Mouse (Mus musculus): ENCODE results near the gene Eps15l1. TPM values are rescaled to one million over a fixed set of nuclear protein-coding genes. Genes with fewer than 3 reads are reported as not detected.

The Eps15l1 gene
- polyA plus RNA-seq, 2 experiments: 16.9 to 21.1 TPM

DNA sequence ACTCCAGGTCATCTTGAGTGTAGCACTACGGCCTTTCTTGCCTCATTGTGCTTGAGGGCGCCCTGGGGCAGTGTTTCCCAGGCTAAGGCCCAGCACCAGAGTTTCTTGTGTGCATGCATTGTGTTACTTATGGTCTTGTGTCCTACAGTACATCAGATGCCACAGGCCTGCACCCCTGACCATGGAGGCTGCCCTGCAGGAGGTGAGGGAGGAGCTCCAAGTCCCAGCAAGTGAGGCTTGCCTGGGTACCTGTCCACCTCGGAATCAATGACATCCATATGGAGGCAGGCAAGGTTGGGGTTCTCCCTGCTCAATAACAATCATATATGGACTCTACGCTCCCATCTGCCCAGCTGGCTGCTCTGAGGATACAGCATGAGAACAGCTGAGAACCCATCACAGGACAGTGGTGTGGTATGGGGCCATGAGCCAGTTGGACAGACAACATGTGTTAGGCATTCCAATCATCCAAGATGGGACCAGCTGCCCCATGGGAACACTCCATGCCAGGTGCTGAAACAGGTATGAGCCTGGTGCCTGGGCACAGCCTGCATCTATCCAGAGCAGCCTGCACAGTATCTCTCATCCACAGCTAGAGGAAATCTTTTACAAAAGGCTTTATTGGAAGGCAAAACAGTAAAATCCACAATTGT is 38.7 kb upstream of the Eps15l1 start:
- TF ChIP-seq CTCF (IDR thresholded peaks at IDR 0.05; ENCODE audit: low read depth) (no peak), EP300 (IDR thresholded peaks at IDR 0.05; ENCODE audit: low read depth) (no peak)
- H3K27me3 ChIP-seq (ENCODE audit: control insufficient read depth, insufficient read depth, low read length): no peaks in the 10 kb centered on the region
- DNase-seq (ENCODE audit: low read depth in 3 of 3, low spot score in 3 of 3) (no peak), ATAC-seq (ENCODE audit: insufficient read depth) (no peak)
- H3K9ac ChIP-seq (replicated peaks): no peak overlapping the region
- no peaks in the 10 kb centered on the region for H3K4me1 ChIP-seq (replicated peaks; ENCODE audit: control insufficient read depth in 2 of 2, insufficient read depth in 2 of 2, low read length in 1 of 2)
- peaks cover 58% of the 10 kb centered on the region for H3K36me3 ChIP-seq (replicated peaks; ENCODE audit: control insufficient read depth, insufficient read depth, low read depth)
- 79% methylated on average over 4 of the region's 4 CpGs for WGBS (ENCODE audit: insufficient replicate concordance)
- no peak overlapping the region for H3K4me2 ChIP-seq (ENCODE audit: low read depth)
- H3K9me3 ChIP-seq (ENCODE audit: control insufficient read depth, low read length): no peaks in the 10 kb centered on the region
- H3K27ac ChIP-seq: no peak overlapping the region
- no peak overlapping the region for H3K4me3 ChIP-seq (ENCODE audit: insufficient read depth in 1 of 2, low read depth in 2 of 2, low read length in 2 of 2)

DNA sequence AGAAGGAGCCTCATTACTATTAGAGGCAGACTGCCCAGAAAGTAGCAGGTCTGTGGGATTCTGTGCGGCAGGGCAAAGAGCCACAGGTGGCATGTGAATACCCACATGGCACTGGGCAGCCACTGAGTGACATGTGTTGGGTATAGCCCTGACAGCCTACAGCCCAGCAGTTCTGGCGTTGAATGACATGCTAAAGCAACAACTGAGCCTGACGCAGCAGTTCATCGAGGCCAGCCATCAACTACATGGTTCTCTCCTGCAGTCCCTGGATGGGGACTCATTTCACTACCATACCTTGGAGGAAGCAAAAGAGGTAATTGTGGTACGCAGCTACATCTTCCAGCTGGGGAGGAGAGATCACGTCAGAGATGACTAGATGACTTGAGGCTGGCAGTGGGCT is 37.2 kb upstream of the Eps15l1 start:
- no peaks in the 10 kb centered on the region for H3K9me3 ChIP-seq (ENCODE audit: control insufficient read depth, low read length)
- H3K36me3 ChIP-seq (replicated peaks; ENCODE audit: control insufficient read depth, insufficient read depth, low read depth): peaks cover 44% of the 10 kb centered on the region
- 75% methylated on average over 6 of the region's 6 CpGs for WGBS (ENCODE audit: insufficient replicate concordance)

GRCm38 (mm10) chr8:72457806-72458205 is 36.5 kb upstream of the Eps15l1 start:
- Histone ChIP-seq H3K9ac (replicated peaks) (no peak overlapping the region), H3K4me3 (ENCODE audit: insufficient read depth in 1 of 2, low read depth in 2 of 2, low read length in 2 of 2) (no peak overlapping the region), H3K4me2 (ENCODE audit: low read depth) (no peak overlapping the region), H3K4me1 (replicated peaks; ENCODE audit: control insufficient read depth in 2 of 2, insufficient read depth in 2 of 2, low read length in 1 of 2) (no peaks in the 10 kb centered on the region), H3K9me3 (ENCODE audit: control insufficient read depth, low read length) (no peaks in the 10 kb centered on the region), H3K27me3 (ENCODE audit: control insufficient read depth, insufficient read depth, low read length) (no peaks in the 10 kb centered on the region), H3K36me3 (replicated peaks; ENCODE audit: control insufficient read depth, insufficient read depth, low read depth) (peaks cover 37% of the 10 kb centered on the region), H3K27ac (no peak overlapping the region)
- 82% methylated on average over 3 of the region's 3 CpGs for WGBS (ENCODE audit: insufficient replicate concordance)
- ATAC-seq (ENCODE audit: insufficient read depth): no peak
- no peak for DNase-seq (ENCODE audit: low read depth in 3 of 3, low spot score in 3 of 3)
- TF ChIP-seq EP300 (IDR thresholded peaks at IDR 0.05; ENCODE audit: low read depth) (no peak), CTCF (IDR thresholded peaks at IDR 0.05; ENCODE audit: low read depth) (no peak)

More for the DNA sequence above, 37.2 kb upstream of the Eps15l1 start:
- no peak overlapping the region for H3K27ac ChIP-seq
- no peak overlapping the region for H3K4me2 ChIP-seq (ENCODE audit: low read depth)
- ATAC-seq (ENCODE audit: insufficient read depth) (no peak), DNase-seq (ENCODE audit: low read depth in 3 of 3, low spot score in 3 of 3) (no peak)
- H3K4me1 ChIP-seq (replicated peaks; ENCODE audit: control insufficient read depth in 2 of 2, insufficient read depth in 2 of 2, low read length in 1 of 2): no peaks in the 10 kb centered on the region
- TF ChIP-seq CTCF (IDR thresholded peaks at IDR 0.05; ENCODE audit: low read depth) (no peak), EP300 (IDR thresholded peaks at IDR 0.05; ENCODE audit: low read depth) (no peak)
- no peak overlapping the region for H3K9ac ChIP-seq (replicated peaks)
- H3K27me3 ChIP-seq (ENCODE audit: control insufficient read depth, insufficient read depth, low read length): no peaks in the 10 kb centered on the region
- no peak overlapping the region for H3K4me3 ChIP-seq (ENCODE audit: insufficient read depth in 1 of 2, low read depth in 2 of 2, low read length in 2 of 2)

- Histone ChIP-seq H3K36me3 (replicated peaks; ENCODE audit: control insufficient read depth, insufficient read depth, low read depth) (peaks cover 13% of the 10 kb centered on the region), H3K4me1 (replicated peaks; ENCODE audit: control insufficient read depth in 2 of 2, insufficient read depth in 2 of 2, low read length in 1 of 2) (peaks cover 0 to 6% of the 10 kb centered on the region in 2 experiments; a peak in 2 of 4 replicates), H3K27ac (no peak overlapping the region), H3K9ac (replicated peaks) (no peak overlapping the region), H3K27me3 (ENCODE audit: control insufficient read depth, insufficient read depth, low read length) (no peaks in the 10 kb centered on the region), H3K4me3 (ENCODE audit: insufficient read depth in 1 of 2, low read depth in 2 of 2, low read length in 2 of 2) (no peak overlapping the region), H3K4me2 (ENCODE audit: low read depth) (no peak overlapping the region), H3K9me3 (ENCODE audit: control insufficient read depth, low read length) (no peaks in the 10 kb centered on the region)
- ATAC-seq (ENCODE audit: insufficient read depth) (no peak), DNase-seq (ENCODE audit: low read depth in 3 of 3, low spot score in 3 of 3) (no peak)
- WGBS (ENCODE audit: insufficient replicate concordance): 77% methylated on average over 4 of the region's 4 CpGs
- TF ChIP-seq EP300 (IDR thresholded peaks at IDR 0.05; ENCODE audit: low read depth) (no peak), CTCF (IDR thresholded peaks at IDR 0.05; ENCODE audit: low read depth) (no peak)
Measured at GRCm38 (mm10) chr8:72455317-72455716, 34.1 kb upstream of the Eps15l1 start.

DNA sequence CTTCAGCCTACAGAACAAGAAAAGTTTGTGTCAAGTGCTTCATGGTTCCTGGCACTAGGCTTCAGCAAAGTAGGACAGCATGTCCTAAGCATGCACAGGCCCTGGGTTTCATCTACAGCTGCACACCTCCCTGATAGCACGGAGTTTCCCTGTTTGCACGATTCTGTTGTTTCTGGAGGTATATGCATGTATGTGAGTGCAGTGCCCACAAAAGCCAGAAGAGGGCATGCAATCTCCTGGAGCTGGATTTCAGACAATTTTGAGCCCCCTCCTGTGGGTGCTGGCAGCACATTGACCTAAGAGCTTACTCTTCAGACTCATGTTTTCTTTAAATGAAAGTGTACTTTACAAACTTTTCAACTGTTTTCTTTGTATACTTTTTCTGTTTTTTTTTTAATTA is 32.6 kb upstream of the Eps15l1 start:
- no peak overlapping the region for H3K9ac ChIP-seq (replicated peaks)
- no peak overlapping the region for H3K4me2 ChIP-seq (ENCODE audit: low read depth)
- no peak for ATAC-seq (ENCODE audit: insufficient read depth)
- WGBS (ENCODE audit: insufficient replicate concordance): 90% methylated on average over 2 of the region's 2 CpGs
- DNase-seq (ENCODE audit: low read depth in 3 of 3, low spot score in 3 of 3): no peak
- H3K27ac ChIP-seq: no peak overlapping the region
- H3K36me3 ChIP-seq (replicated peaks; ENCODE audit: control insufficient read depth, insufficient read depth, low read depth): peaks cover 2% of the 10 kb centered on the region; the same call in 1 of the 2 replicates
- no peaks in the 10 kb centered on the region for H3K9me3 ChIP-seq (ENCODE audit: control insufficient read depth, low read length)
- no peaks in the 10 kb centered on the region for H3K27me3 ChIP-seq (ENCODE audit: control insufficient read depth, insufficient read depth, low read length)
- peak; percentile 14; the same call in 1 of the 2 replicates for TF ChIP-seq CTCF (IDR thresholded peaks at IDR 0.05; ENCODE audit: low read depth)
- no peak for TF ChIP-seq EP300 (IDR thresholded peaks at IDR 0.05; ENCODE audit: low read depth)
- peaks cover 0 to 6% of the 10 kb centered on the region in 2 experiments; a peak in 2 of 4 replicates for H3K4me1 ChIP-seq (replicated peaks; ENCODE audit: control insufficient read depth in 2 of 2, insufficient read depth in 2 of 2, low read length in 1 of 2)
- H3K4me3 ChIP-seq (ENCODE audit: insufficient read depth in 1 of 2, low read depth in 2 of 2, low read length in 2 of 2): no peak overlapping the region

Measured in liver, embryonic 14.5 days (tissue).